Mouse (Mus musculus) lung, adult 18-20 months (tissue): Measurements from ENCODE around the gene Lyz2.
"Not testable (repeated sequence)": the region's sequence is repeated elsewhere in the genome, so short reads cannot be mapped to it uniquely, and the experiment has no call there.

Experiments
- DNase-seq, 2 experiments: peaks; one replicate each; pipeline ENCODE4 v3.0.0; 2022; ENCODE audit warnings: mixed read lengths in 2 of 2

Lyz2 gene

DNA sequence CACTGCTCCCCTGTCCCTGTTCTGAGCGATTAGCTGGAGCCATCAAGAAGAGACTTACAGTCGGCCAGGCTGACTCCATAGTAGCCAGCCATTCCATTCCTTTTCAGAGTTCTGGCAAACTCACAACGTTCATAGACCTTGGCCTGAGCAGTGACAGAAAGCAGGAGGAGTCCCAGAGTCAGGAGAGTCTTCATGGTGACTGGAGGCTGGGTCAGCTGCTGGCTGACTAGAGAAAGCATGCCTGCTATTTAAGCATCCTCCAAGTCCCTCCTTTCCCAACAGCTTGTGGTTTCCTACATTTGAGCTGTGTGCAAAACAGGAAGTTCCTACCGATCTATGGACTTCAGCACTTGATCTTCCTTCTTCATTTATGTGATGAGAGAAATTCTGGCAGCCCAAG lies at the start of gene Lyz2:
TSS of gene Lyz2 (minus strand) at position 273 of the 400 bp plus-strand sequence.
- peak in 1 of 2 experiments; percentile 61 for DNase-seq

DNA sequence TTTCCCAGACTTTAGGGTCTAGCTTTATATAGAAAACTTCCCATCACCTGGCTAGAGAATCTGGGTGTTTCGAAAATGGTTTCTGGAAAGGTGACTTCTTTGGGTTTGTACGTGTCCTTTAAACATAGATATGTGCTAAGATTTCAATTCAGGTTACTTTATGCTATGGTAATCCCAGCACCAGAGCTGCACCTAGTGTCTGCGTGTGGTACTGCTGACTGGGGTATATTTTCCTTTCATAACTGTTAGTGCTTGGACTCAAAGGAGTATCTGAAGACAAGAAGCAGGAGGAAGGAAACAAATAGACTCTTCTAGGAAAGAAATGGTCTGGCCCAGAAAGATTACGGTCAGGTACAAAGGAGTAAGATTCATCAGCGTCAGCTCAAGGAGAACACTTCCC lies 48.4 kb upstream of the Lyz2 start:
- peak; percentile 56 to 69 for DNase-seq

DNA sequence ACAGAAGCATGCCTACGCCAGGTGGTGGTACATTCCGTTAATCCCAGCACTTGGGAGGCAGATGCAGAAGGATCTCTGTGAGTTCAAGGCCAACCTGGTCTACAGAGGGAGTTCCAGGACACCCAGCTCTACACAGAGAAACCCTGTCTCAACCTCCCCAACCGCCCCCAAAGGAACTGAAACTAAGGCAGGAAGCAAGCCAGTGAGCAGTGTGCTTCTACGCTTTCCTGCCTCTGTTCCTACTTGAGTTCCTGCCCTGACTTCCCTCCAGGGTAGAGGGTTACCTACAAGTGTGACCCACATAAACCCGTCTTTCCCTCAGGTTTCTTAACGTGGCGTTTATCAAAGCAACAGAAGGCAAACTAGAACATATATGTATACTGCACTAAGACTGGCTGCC lies 41.7 kb upstream of the Lyz2 start:
- no peak for DNase-seq

DNA sequence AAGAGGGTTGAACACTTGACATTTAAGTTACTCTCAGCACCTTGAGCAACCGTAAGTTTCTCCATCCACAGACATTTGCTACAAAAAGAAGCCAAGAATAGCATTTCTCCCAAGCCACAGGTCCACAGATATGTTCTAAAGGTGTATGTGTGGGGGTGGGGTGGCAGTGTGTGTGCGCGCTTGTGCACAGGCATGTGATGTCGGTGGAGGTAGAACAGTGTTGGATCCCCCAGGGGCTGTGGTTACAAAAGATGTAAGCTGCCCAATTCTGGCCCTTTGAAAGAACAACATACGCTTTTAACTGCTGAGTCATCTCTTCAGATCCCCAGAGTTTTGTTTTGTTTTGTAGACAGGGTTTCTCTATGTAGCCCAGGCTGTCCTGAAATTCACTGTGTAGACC lies 40.5 kb upstream of the Lyz2 start:
- no peak for DNase-seq

DNA sequence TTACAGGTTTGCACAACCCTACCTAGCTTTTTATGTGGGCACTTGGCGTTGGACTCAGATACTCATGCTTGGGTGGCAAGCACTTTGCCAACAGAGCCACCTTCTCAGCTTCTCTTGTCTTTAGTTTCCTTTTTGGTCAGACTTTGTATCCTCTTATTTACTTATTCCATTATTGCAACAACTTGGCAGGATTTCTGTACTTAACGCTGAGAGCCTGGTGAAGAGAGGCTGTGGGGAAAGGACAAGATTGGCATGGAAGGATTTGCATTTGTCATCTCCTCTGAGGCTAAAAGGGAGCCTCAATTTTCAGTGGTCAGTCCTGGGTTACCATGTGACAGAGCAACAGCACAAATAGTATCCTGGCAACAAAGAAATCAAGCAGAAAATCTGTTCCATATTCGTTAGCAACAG lies 38.5 kb upstream of the Lyz2 start:
- DNase-seq, result peak; percentile 79 to 84

DNA sequence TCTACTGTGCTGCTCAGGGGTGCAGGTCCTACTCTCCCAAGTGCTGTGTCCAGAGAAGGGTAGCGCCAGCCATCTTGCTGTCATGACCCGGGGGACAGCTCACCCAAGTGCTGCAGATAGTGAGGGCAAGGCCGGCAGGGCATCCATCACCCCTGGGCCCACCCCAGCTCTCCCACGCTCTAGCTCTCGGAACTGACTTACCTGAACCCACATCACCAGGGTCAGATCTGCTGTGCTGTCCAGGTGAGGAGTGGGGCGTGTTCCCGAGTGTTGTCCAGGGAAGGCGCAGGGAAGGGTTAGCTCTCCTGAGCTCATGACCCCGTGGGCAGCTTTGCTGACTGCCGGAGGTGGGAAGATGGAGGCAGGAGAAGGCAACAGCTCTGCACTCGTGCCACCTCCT lies 34.3 kb upstream of the Lyz2 start:
- no peak for DNase-seq

DNA sequence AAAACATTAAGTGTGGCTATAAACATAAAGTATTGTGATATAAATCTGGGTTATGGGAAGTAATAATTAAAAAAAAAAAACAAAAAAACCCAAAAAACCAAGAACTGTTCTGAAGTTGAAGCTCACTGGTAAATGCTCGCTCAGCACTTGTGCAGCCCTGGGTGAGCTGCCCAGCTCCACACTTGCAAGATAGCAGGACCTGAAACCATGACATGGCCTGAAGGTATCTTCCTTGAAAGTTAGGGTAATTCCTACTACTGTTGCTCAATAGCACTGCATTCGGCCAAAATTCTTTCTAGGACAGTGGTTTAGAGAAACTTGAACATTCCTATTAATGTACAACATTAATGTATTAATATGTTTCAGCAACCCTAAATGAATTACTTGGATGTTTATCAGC lies 31.0 kb upstream of the Lyz2 start:
- DNase-seq, result no peak

DNA sequence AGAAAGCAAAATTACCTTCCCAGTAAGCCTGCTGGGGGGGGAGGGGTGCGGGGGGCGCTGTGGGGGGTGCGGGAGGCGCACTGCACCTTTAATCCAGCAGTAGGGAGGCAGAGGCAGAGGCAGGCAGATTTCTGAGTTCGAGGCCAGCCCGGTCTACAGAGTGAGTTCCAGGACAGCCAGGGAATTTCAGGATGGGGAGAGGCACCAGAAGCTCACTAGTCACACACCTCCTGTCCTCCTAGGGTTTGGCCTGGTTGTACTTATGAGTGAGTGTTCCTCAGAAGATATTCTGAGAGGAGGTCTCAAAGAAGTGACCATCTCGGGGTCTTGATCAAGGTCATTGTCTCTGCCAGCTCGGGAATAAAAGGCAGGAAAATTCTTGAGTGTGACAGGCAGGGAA lies 30.0 kb upstream of the Lyz2 start:
- no peak for DNase-seq

DNA sequence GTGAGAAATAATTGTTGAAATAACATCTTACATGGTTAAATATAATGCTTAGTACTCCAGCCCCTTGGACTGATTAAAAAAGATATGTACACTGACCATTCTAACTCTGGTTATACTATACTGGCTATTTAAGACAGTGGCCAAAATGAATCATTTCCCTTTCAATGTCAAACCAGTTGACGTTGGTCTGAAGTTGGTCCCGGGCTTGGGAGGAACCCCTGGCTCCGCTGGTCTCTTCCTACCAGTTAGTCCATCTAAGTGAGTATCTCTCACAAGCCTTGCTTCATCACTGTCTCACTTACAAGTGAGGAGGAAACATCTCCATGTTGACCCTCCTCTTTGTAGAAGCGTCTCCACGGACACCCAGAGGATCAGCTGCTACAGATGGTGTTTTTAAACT lies 22.2 kb upstream of the Lyz2 start:
- no peak for DNase-seq

DNA sequence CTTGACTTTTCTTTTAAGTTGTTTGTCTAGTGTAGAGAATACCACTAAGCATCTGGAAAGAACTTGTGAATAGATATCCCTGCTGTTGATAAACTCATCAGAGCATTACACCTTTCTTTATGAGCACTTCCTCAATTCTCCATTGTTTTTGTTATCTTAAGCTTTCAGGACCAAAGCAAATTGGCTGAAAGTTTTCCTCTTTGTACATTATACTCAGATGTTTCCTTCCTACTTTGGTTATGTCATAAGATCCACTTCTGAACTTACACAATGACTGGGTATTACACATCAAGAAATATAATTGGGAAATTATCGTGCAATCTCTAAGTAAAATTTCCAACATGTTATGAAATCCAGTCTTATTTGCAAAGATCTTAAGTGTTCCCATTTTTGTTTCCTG lies 19.6 kb upstream of the Lyz2 start:
- no peak for DNase-seq

DNA sequence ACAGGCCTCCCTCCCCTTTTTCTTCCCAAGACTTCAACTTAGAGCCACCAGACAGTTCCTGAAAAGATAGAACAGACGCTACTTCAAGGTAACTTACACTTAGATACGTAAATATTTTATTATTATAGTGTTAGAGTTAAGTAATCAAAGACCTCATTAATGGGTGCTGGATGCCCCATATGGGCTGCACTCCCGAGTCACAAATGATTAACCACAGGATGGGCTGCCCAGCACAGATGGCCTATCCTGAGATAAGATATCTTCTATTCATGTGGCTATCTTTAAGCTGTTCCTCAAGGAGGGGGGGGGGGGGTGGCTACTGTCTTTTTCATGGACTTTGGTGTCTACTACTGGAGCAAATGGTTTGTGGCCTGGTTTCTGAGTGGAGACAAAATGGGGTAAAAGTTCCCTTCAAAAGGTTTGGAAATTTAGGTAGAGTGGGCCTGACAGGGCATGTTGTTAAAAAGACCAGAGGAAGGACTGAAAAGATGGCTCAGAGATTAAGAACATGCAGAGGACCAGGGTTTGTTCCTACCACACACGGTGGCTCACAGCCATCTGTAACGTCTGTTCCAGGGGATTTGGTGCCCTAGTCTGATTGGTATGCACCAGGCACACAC lies 17.9 kb upstream of the Lyz2 start:
- DNase-seq, result no peak

DNA sequence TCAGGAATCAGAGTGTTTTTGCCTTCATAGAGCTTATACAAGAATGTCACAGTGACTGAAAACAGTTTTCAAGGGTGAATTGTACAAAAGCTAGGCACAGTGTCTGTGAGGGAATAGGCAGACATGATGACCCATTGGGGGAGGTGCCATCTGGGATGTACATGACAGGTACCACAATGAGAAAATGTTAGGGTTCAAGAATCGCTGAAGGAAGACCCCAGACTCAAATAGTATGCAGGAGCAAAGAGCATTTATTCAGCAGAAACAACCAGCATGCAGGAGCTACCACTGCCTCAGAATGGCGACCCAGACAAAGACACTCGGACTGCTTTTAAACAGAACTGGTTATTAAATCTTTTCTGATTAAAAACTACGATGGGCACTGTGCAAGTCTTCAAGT lies 17.0 kb upstream of the Lyz2 start:
- DNase-seq, result no peak

DNA sequence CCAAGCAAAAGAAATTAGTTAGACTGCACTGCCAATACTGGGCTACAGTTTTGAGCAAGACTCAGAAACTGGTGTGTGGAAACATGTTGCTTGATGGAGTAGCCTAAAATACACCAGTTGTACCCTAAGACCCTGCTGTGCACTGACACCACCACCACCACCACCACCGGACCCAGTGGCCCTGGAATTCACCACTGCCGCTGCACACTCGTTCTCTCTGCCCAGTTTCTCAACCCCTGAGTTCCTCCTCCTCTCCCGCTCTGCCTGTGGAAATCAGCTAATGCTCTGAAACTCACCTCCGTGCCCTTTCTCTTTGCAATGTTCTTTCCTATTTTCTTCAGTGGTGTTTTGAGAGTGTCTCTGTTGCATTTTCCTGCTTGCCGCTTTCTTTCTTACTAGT lies 16.2 kb upstream of the Lyz2 start:
- DNase-seq, result peak in 1 of 2 experiments; percentile 27

DNA sequence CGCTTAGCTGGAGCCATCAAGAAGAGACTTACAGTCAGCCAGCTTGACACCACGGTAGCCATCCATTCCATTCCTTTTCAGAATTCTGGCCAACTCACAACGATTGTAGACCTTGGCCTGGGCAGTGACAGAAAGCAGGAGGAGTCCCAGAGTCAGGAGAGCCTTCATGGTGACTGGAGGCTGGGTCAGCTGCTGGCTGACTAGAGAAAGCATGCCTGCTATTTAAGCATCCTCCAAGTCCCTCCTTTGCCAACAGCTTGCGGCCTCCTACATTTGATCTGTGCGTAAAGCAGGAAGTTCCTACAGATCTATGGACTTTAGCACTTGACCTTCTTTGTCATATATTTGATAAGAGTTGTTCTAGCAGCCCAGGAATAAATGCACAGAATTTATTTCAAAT lies 10.6 kb upstream of the Lyz2 start, which contains the start of gene Lyz1:
TSS of gene Lyz1 (minus strand) at position 198 of the 400 bp plus-strand sequence.
- DNase-seq, result no peak

DNA sequence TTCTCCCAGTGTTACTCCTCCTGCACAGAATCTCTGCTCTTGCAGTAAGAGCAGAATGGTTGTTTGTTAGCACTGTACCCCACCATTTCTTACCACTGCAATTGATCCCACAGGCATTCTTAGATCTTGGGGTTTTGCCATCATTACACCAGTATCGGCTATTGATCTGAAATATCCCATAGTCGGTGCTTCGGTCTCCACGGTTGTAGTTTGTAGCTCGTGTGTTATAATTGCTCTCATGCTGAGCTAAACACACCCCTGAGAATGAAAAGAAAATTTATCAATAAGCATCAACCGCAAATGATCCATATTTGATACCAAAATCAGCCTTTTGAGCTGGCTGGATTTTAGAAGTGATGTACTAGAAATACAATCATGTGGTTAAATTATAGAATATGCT lies 8.8 kb upstream of the Lyz2 start:
- not testable (repeated sequence) for DNase-seq

DNA sequence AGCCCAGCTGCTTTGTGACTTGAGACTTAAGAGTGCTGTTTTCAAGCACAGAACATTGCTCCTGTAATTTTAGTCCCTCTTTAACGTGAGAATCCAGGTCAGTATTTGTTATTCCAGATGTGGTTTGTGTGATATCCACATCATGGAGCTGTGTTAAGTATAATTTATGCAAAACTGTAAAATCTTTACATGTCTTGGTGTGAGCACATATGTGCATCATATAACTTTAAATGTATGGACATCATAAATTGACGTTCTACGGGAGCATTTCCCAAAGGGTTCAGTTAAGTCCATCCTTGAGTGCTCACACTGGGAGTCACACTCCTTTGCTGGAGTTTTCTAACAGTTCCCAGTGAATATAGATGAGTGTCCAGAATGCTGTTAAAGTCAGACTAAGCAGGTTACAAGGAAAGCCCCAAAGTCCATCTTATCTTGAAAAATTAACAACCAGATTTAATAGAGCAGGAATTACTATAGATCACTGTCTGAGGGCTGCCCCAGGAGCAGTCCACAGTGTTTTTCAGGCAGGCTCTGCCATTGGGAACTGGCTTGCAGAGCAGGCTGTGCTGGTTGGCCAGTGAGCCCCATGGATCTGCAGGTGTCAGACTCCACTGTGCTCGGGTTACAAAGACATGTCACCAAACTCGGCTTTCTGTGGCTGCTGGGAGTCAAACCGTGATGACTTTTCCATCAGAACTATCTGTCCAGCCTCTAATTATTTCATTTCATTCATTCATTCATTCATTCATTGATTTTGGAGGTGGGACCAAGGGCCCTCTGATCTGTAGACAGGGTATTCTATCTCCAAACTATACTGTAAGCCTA lies 8.1 kb upstream of the Lyz2 start:
- no peak for DNase-seq

DNA sequence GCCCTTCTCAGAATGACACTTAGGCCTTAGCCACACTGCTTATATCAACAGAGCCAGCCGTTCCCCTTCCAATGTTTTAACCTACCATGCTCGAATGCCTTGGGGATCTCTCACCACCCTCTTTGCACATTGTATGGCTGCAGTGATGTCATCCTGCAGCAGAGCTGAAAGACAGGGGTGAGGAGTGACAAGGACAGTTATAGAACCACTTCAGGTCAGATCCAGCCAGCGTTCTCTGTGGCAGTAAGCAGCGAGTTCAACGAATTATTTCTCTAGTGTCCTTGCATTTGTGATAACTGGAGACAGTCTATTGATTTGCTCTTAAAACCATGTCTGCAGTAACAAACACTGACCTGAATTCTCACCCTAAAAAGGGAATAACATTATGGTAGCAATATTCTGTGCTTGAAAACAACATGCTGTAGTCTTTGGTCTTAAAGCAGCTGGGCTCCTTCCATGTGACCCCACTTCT lies 6.9 kb upstream of the Lyz2 start:
- DNase-seq, result not testable (repeated sequence)

DNA sequence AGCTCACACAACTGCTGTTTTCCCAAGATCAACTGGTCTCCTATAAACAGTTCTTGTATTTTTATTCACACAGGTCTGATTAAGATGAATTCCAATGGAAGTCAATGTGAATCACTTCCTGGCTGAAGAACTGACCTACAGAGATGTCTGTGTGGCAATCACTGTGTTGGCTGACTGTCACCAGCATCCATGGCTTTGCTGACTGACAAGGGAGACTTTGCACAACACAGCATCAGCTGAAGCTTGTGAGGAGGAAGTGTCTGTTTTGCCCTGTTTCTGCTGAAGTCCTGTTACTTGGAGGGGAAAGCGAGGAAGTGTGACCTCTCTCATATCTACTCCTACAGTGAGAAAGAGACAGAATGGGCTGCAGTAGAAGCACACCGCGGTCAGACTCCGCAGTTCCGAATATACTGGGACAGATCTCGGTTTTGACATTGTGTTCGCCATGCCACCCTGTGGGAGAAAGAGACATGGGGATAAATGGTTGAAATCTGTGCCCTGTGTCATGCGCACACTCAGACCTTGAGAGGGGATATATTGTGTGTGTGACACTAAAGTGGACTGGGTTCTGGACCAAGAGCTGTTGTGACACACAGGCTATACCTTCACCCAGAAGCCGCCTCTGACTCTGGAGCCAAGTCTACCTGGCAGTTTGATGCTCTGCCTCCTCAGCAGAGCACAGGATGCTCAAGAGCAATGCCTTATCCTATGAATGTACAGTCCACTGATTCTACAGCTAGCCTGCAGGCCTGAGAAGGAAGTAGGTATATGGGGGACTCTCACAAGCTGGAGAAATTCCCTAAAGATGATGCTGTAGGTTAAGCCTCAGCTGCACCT lies 6.3 kb upstream of the Lyz2 start:
- DNase-seq, result no peak

DNA sequence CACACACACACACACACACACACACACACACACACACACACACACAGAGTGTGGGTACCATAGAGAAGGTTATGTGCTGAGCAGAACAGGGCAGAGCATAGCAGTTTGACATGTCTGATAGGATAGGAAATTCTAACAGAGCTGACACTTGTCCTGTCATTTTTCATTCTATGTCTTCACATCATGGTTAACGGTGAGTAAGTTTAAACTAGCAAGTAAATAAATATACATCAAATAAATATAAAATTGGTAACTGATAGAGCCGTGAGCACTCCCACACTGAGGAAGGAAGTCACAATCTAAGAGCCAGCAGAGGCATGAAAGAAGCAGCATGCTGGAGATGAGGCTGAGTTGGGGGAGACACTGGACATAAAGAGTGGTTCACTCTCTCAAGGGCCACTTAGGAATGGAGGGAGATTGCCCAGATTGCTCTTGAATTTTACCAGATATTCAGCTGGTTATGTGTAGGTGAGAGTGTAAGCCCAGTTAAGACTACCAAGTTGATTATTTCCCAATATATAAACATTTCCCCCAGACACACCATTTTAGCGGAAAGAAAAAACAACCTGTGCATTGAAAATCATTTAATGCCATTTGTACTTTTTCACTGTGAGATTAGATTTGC lies 5.2 kb upstream of the Lyz2 start:
- DNase-seq, result no peak

DNA sequence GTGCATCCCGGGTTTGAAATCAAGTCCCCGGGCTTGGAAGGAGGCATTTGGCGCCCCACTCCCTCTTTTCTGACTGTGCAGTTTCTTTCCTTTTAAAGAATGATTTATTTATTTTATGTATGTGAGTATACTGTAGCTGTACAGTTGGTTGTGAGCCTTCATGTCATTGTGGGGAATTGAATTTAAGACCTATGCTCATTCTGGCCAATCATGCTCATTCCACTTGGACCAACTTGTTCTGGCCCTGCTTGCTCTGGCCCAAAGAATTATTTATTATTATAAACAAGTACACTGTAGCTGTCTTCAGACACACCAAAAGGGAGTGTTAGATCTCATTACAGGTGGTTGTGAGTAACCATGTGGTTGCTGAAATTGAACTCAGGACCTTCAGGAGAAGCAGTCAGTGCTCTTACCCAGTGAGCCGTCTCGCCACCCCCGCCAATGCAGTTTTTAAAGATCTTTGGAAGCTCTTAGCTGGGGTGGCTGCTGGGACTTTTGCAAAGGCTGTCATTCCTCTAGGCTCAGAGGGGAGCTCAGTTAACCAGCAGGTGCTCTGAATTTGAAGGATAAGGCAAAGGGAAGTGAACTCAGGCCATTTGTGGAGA lies 4.3 kb upstream of the Lyz2 start:
- DNase-seq, result no peak

DNA sequence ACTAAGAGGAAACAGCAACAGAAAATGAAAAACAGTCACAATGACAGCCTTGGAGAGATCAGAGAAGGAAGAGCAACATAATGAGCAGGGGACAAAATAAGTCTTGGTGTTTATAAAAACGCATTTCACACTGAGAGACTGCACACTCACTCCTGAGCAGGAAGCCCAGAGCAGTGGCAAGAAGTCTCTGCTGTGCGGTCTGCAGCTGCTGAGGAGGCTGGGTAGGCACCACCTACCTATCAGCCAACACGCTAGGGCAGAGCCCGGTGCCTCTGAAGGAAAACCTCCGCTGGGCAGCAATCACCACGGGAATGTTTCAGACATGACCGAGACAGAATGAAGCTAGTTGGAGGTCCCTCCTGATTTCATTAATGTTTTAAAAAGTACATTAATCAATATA lies 3.5 kb upstream of the Lyz2 start:
- not testable (repeated sequence) for DNase-seq
